Comparison of ENCODE assay signal across 8 mouse cellular contexts in genomic region chr1:36368969-36369645, GRCm38 (mm10). TPM values are rescaled to one million over a fixed set of nuclear protein-coding genes. Genes with fewer than 3 reads are reported as not detected.
DNase-seq lines count a peak whose midpoint lies in the region; ATAC-seq and TF ChIP-seq lines count a peak whose summit lies in the region.

Gene Kansl3 (minus strand): TSS chr1:36369181.

- peak; percentile 85 for ATAC-seq in forebrain, embryonic 11.5 days (replicated peaks; ENCODE audit: low FRiP score)
- peak; percentile 82 for ATAC-seq in heart, embryonic 16.5 days (replicated peaks; ENCODE audit: extremely low read depth, insufficient read depth, low FRiP score)
- ATAC-seq in liver, embryonic 16.5 days (ENCODE audit: low read depth), result peak; percentile 84
- peak; percentile 82 for ATAC-seq in neural tube, embryonic 13.5 days (ENCODE audit: low read depth)

- dilution Hi-C loops in CH12.LX (cut with MboI; ENCODE audit: extremely low pct_ligation_motif_present, extremely low pct_unique_long_range_greater_than_20kb, low sequenced_read_pairs), result no loop called here

- no peak for TF ChIP-seq EP300 in CH12.LX (IDR thresholded peaks at IDR 0.05; ENCODE audit: low read length)

- H3K4me3 ChIP-seq in CH12.LX (replicated peaks in 1 of 3; ENCODE audit: low read depth in 2 of 3, low read length in 2 of 3, poor library complexity in 1 of 3), result peak within 1 kb of the TSS; percentile 70 to 85 (median 85)
- H3K4me3 ChIP-seq in forebrain, embryonic 11.5 days (ENCODE audit: low read depth, low read length), result peak within 1 kb of the TSS; percentile 96
- H3K4me3 ChIP-seq in heart, embryonic 16.5 days (ENCODE audit: low read length), result peak within 1 kb of the TSS; percentile 97
- H3K4me3 ChIP-seq in liver, embryonic 16.5 days (ENCODE audit: low read depth, low read length), result peak within 1 kb of the TSS; percentile 86
- H3K4me3 ChIP-seq in neural tube, embryonic 13.5 days, result peak within 1 kb of the TSS; percentile 91
- H3K4me3 ChIP-seq in testis, adult 2 months (ENCODE audit: control insufficient read depth, low read depth, low read length), result peak within 1 kb of the TSS; percentile 93

- DNase-seq in CH12.LX (ENCODE audit: extremely low read depth), result peak; percentile 81
- peak; percentile 87 for DNase-seq in c-Kit-positive CD71-positive TER-119-negative erythroid progenitor cells, embryonic 14.5 days (ENCODE audit: low read depth)
- peak; percentile 97 for DNase-seq in forebrain, embryonic 11.5 days (ENCODE audit: low spot score)
- DNase-seq in kidney, postnatal 36 days, result peak; percentile 88 to 93

- H3K4me2 ChIP-seq in CH12.LX (ENCODE audit: insufficient read depth, low read depth, poor library complexity, severe bottlenecking), result peak within 1 kb of the TSS; percentile 69
- H3K4me2 ChIP-seq in forebrain, embryonic 11.5 days (ENCODE audit: low read depth, low read length, severe bottlenecking), result peak within 1 kb of the TSS; percentile 70
- peak within 1 kb of the TSS; percentile 91 for H3K4me2 ChIP-seq in heart, embryonic 16.5 days (ENCODE audit: low read depth, low read length)
- H3K4me2 ChIP-seq in liver, embryonic 16.5 days (ENCODE audit: low read depth, low read length), result peak within 1 kb of the TSS; percentile 81
- peak within 1 kb of the TSS; percentile 83 for H3K4me2 ChIP-seq in neural tube, embryonic 13.5 days

- TF ChIP-seq POLR2A in CH12.LX (IDR thresholded peaks at IDR 0.05; ENCODE audit: low read depth, low read length), result peak; percentile 93
- TF ChIP-seq POLR2A in testis, adult 2 months (IDR thresholded peaks at IDR 0.05; ENCODE audit: control insufficient read depth, low read depth, low read length), result peak; percentile 91

- no peaks in the 10 kb centered on the region for H3K27me3 ChIP-seq in CH12.LX (replicated peaks)
- H3K27me3 ChIP-seq in forebrain, embryonic 11.5 days (ENCODE audit: control insufficient read depth, insufficient read depth, low read length), result no peaks in the 10 kb centered on the region
- no peaks in the 10 kb centered on the region for H3K27me3 ChIP-seq in heart, embryonic 16.5 days (ENCODE audit: control insufficient read depth, insufficient read depth, low read length)
- H3K27me3 ChIP-seq in liver, embryonic 16.5 days (ENCODE audit: control insufficient read depth, insufficient read depth, low read depth, low read length), result no peaks in the 10 kb centered on the region
- H3K27me3 ChIP-seq in neural tube, embryonic 13.5 days, result no peaks in the 10 kb centered on the region
- H3K27me3 ChIP-seq in testis, adult 2 months (ENCODE audit: control insufficient read depth, insufficient read depth, low read length), result no peaks in the 10 kb centered on the region

- H3K36me3 ChIP-seq in CH12.LX (replicated peaks in 1 of 2; ENCODE audit: control insufficient read depth in 1 of 2, insufficient read depth in 1 of 2, low read length in 1 of 2), result peaks cover 7 to 27% of the 10 kb centered on the region in 2 experiments
- peaks cover under 1% of the 10 kb centered on the region; the same call in 1 of the 2 replicates for H3K36me3 ChIP-seq in forebrain, embryonic 11.5 days (ENCODE audit: control insufficient read depth, insufficient read depth, low read length)
- peaks cover 7% of the 10 kb centered on the region for H3K36me3 ChIP-seq in heart, embryonic 16.5 days (ENCODE audit: control insufficient read depth, insufficient read depth)
- H3K36me3 ChIP-seq in liver, embryonic 16.5 days (ENCODE audit: control insufficient read depth, insufficient read depth), result peaks cover 3% of the 10 kb centered on the region
- peaks cover 16% of the 10 kb centered on the region for H3K36me3 ChIP-seq in neural tube, embryonic 13.5 days
- H3K36me3 ChIP-seq in testis, adult 2 months (ENCODE audit: control insufficient read depth, insufficient read depth, low read length), result peaks cover 5% of the 10 kb centered on the region; the same call in 1 of the 2 replicates

- peak within 1 kb of the TSS; percentile 82 for H3K9ac ChIP-seq in CH12.LX (ENCODE audit: insufficient read depth, low read depth)
- H3K9ac ChIP-seq in forebrain, embryonic 11.5 days (ENCODE audit: low read length), result peak within 1 kb of the TSS; percentile 95
- H3K9ac ChIP-seq in heart, embryonic 16.5 days (ENCODE audit: low read length), result peak within 1 kb of the TSS; percentile 98
- H3K9ac ChIP-seq in liver, embryonic 16.5 days (ENCODE audit: low read depth, low read length), result peak within 1 kb of the TSS; percentile 94
- peak within 1 kb of the TSS; percentile 95 for H3K9ac ChIP-seq in neural tube, embryonic 13.5 days

- WGBS in forebrain, embryonic 11.5 days, result 4% methylated on average over 49 of the region's 61 CpGs
- WGBS in heart, embryonic 16.5 days, result 3% methylated on average over 61 of the region's 61 CpGs
- WGBS in liver, embryonic 16.5 days (ENCODE audit: insufficient replicate concordance), result 3% methylated on average over 61 of the region's 61 CpGs
- 4% methylated on average over 61 of the region's 61 CpGs for WGBS in neural tube, embryonic 13.5 days

- in situ Hi-C loops in CH12.LX (cut with MboI; ENCODE audit: low pct_ligation_motif_present, low pct_unique_long_range_greater_than_20kb, low sequenced_read_pairs), result loop anchor here (10.0 kb wide), 1 partner anchor 106 kb away; the partner anchor contains the start of gene Cnnm4

- H3K4me1 ChIP-seq in CH12.LX (ENCODE audit: control insufficient read depth in 1 of 2, insufficient read depth in 2 of 2), result peaks cover 7 to 24% of the 10 kb centered on the region in 2 experiments
- peaks cover 9% of the 10 kb centered on the region for H3K4me1 ChIP-seq in forebrain, embryonic 11.5 days (replicated peaks; ENCODE audit: control insufficient read depth, insufficient read depth, low read length)
- H3K4me1 ChIP-seq in heart, embryonic 16.5 days (ENCODE audit: control insufficient read depth, insufficient read depth, low read length), result peaks cover 14% of the 10 kb centered on the region
- peaks cover 16% of the 10 kb centered on the region for H3K4me1 ChIP-seq in liver, embryonic 16.5 days (ENCODE audit: control insufficient read depth, low read depth, low read length)
- H3K4me1 ChIP-seq in neural tube, embryonic 13.5 days (replicated peaks), result peaks cover 18% of the 10 kb centered on the region
- peaks cover 13% of the 10 kb centered on the region for H3K4me1 ChIP-seq in testis, adult 2 months (ENCODE audit: control insufficient read depth, insufficient read depth, low read length)

- no peak for TF ChIP-seq RAD21 in CH12.LX (IDR thresholded peaks at IDR 0.05; ENCODE audit: low read depth, low read length)

- no peak for TF ChIP-seq CTCF in CH12.LX (conservative IDR thresholded peaks at IDR 0.05 in 1 of 2, IDR thresholded peaks at IDR 0.05 in 1 of 2; ENCODE audit: low read depth in 2 of 2, low read length in 2 of 2)
- TF ChIP-seq CTCF in testis, adult 2 months (IDR thresholded peaks at IDR 0.05; ENCODE audit: control insufficient read depth, insufficient read depth, insufficient replicate concordance, low read depth, low read length), result no peak

- H3K79me2 ChIP-seq in CH12.LX (replicated peaks; ENCODE audit: control insufficient read depth, extremely low read depth, insufficient read depth, poor library complexity, severe bottlenecking), result peaks cover 27% of the 10 kb centered on the region

- no peak within 1 kb of the TSS; the same call in 1 of the 2 replicates for H3K27ac ChIP-seq in CH12.LX (ENCODE audit: insufficient read depth, low read depth)
- H3K27ac ChIP-seq in forebrain, embryonic 11.5 days (ENCODE audit: low read depth, low read length), result 0 out of 2 replicates have a peak within 1 kb of the TSS, but pooled peaks have one; percentile 25
- H3K27ac ChIP-seq in heart, embryonic 16.5 days (ENCODE audit: low read length), result peak within 1 kb of the TSS; percentile 85
- H3K27ac ChIP-seq in liver, embryonic 16.5 days (ENCODE audit: low read length), result peak within 1 kb of the TSS; percentile 77
- peak within 1 kb of the TSS; percentile 76 for H3K27ac ChIP-seq in neural tube, embryonic 13.5 days (replicated peaks)
- peak within 1 kb of the TSS; percentile 95 for H3K27ac ChIP-seq in testis, adult 2 months (ENCODE audit: control insufficient read depth, insufficient read depth, low read depth, low read length)

- peaks cover 2% of the 10 kb centered on the region for H3K9me3 ChIP-seq in CH12.LX (replicated peaks; ENCODE audit: low read length)
- H3K9me3 ChIP-seq in forebrain, embryonic 11.5 days (ENCODE audit: control insufficient read depth, low read length), result no peaks in the 10 kb centered on the region
- H3K9me3 ChIP-seq in heart, embryonic 16.5 days (replicated peaks; ENCODE audit: control insufficient read depth, low read length), result no peaks in the 10 kb centered on the region
- H3K9me3 ChIP-seq in liver, embryonic 16.5 days (replicated peaks; ENCODE audit: control insufficient read depth, low read length), result no peaks in the 10 kb centered on the region
- no peaks in the 10 kb centered on the region for H3K9me3 ChIP-seq in neural tube, embryonic 13.5 days

TF ChIP-seq in CH12.LX, 34 proteins besides CTCF, POLR2A, EP300 and RAD21 (continues in another document):
- TF ChIP-seq IRF4 (IDR thresholded peaks at IDR 0.05; ENCODE audit: low read depth, low read length) (peak; percentile 59; the same call in 1 of the 2 replicates), ZMIZ1 (IDR thresholded peaks at IDR 0.05; ENCODE audit: low read depth, low read length) (peak; percentile 82), E2F4 (IDR thresholded peaks at IDR 0.05; ENCODE audit: insufficient replicate concordance, low read depth, low read length) (no peak), NRF1 (IDR thresholded peaks at IDR 0.05; ENCODE audit: low read depth, low read length) (peak; percentile 89), ZNF384 (IDR thresholded peaks at IDR 0.05; ENCODE audit: low read depth, low read length) (no peak), ELF1 (IDR thresholded peaks at IDR 0.05; ENCODE audit: low read depth, low read length) (peak; percentile 87), MXI1 (IDR thresholded peaks at IDR 0.05; ENCODE audit: low read depth, low read length) (peak; percentile 66; the same call in 1 of the 2 replicates), MEF2A (IDR thresholded peaks at IDR 0.05; ENCODE audit: borderline replicate concordance, low read depth, low read length) (0 out of 2 replicates have a peak, but pooled peaks have one; percentile 23), SIN3A (IDR thresholded peaks at IDR 0.05; ENCODE audit: low read length) (peak; percentile 92), NELFE (IDR thresholded peaks at IDR 0.05; ENCODE audit: low read depth, low read length) (peak; percentile 86), HCFC1 (IDR thresholded peaks at IDR 0.05; ENCODE audit: low read depth, low read length) (peak; percentile 74)

RNA-seq across cellular contexts. Expression of gene Kansl3, which starts in this region (rescaled TPM):
- total RNA-seq in CH12.LX (2012; rRNA removed), result 16.5 and 17.0 TPM in 2 replicates
- total RNA-seq in CH12.LX (2014; rRNA removed), result 14.3 TPM in 2 replicates
- polyA plus RNA-seq in CH12.LX (2012; ENCODE audit: insufficient read length, low read depth), result 19.7 and 21.2 TPM in 2 replicates
- 46.2 and 49.6 TPM in 2 replicates for polyA plus RNA-seq in forebrain, embryonic 11.5 days (2014; fragmentation: Nextera tagmentation; extraction: Ambion mirVana)
- 43.6 and 46.2 TPM in 2 replicates for polyA plus RNA-seq in heart, embryonic 16.5 days (2015; fragmentation: Nextera tagmentation; extraction: Ambion mirVana)
- polyA plus RNA-seq in liver, embryonic 16.5 days (2015; fragmentation: Nextera tagmentation; extraction: Ambion mirVana), result 12.2 and 13.0 TPM in 2 replicates
- 34.8 and 36.3 TPM in 2 replicates for polyA plus RNA-seq in neural tube, embryonic 13.5 days (2015; fragmentation: Nextera tagmentation; extraction: Ambion mirVana)
- 118 and 141 TPM in 2 replicates for polyA plus RNA-seq in testis, adult 2 months (2012; rRNA removed)
